Mouse (Mus musculus) megakaryocyte, embryonic 14.5 days (primary cell): ENCODE data around the gene Il18bp.

Experiments
- FLI1 ChIP-seq: IDR thresholded peaks from 2 replicates; pipeline ENCODE4 v1.6.1; 2012; ENCODE audit warnings: low read length, inconsistent platforms, mixed read lengths
- GATA1 ChIP-seq: IDR thresholded peaks from 3 replicates; pipeline ENCODE4 v1.6.1; 2012; ENCODE audit warnings: mixed read lengths, low read length, inconsistent platforms, borderline replicate concordance

- no peak for TF ChIP-seq GATA1
- TF ChIP-seq FLI1: no peak
Measured at GRCm38 (mm10) chr7:101965606-101966005, 52.9 kb downstream of the Il18bp start.
